Mouse (Mus musculus): ENCODE results near the gene Cep135. TPM values are rescaled to one million over a fixed set of nuclear protein-coding genes. Genes with fewer than 3 reads are reported as not detected.

The Cep135 gene
- total RNA-seq, 2 experiments from 2014 or later, result 59.1 to 82.6 TPM

DNA sequence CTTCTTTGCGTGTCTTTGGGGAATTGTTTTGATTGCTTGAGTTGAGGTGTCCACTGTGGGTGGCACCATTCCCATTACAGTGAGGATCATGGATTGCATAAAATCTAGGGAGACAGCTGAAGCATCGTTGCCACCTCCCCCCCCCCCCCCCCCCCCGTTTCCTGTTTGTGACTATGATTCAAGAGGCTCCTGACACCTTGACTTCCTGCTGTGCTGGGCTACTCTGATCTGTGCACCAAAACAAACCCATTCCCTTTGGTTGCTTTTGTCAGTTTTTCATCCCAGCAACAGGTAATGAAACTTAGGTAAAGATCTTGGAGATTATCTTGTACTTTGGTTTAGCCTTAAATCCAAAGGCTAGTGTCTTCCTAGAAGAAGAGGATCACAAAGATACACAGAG, 92.5 kb downstream of the Cep135 start:
- no peak for ATAC-seq (replicated peaks; ENCODE audit: low FRiP score, poor library complexity, severe bottlenecking)

- no peak for ATAC-seq (replicated peaks; ENCODE audit: low FRiP score, poor library complexity, severe bottlenecking)
Measured at GRCm38 (mm10) chr5:76681895-76682656, 93.6 kb downstream of the Cep135 start.

DNA sequence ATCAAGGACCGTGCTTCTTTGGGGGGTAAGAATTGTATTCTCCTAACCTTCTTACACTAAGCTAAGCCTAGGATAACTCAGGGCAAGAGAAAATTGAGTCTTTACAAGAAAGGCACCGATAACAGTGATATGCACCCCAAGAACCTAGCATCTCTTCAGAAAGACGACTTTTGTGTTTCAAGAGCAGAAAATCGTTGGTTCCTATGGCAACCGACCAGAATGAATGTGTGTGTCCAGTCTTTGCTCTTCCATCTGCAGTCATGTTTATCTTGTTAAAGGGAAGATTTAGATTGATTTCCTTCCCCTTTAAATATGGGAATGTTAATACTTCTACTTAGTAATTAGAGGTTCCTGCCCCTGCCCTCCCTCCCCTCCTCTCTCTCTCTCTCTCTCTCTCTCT, 95.0 kb downstream of the Cep135 start:
- no peak for ATAC-seq (replicated peaks; ENCODE audit: low FRiP score, poor library complexity, severe bottlenecking)

GRCm38 (mm10) chr5:76684658-76685605, 96.4 kb downstream of the Cep135 start:
- ATAC-seq (replicated peaks; ENCODE audit: low FRiP score, poor library complexity, severe bottlenecking), result peak; percentile 83

- peak; percentile 53 for ATAC-seq (replicated peaks; ENCODE audit: low FRiP score, poor library complexity, severe bottlenecking)
Measured at GRCm38 (mm10) chr5:76687961-76688600, 99.6 kb downstream of the Cep135 start.

GRCm38 (mm10) chr5:76688643-76689042, 100.1 kb downstream of the Cep135 start:
- no peak for ATAC-seq (replicated peaks; ENCODE audit: low FRiP score, poor library complexity, severe bottlenecking)

DNA sequence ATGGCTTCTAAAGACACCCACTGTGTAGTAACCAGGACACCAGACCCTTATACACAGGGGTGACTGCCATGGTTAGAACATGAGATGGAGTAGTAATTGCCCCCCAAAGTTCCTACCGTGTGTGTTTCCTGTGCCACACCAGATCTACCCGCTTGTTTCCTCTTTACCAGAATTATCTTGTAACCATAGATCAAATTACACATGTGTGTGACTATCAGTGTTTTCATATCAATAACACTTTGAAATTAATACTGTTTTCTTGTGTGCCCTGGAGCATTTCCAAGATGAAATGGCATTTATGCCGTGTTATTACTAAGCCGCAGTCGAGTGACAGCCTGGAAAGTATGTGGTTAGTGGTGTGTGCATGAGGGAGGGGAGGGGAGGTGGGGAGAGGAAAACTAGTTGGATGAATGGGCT, 101.7 kb downstream of the Cep135 start:
- ATAC-seq (replicated peaks; ENCODE audit: low FRiP score, poor library complexity, severe bottlenecking), result no peak

GRCm38 (mm10) chr5:76691251-76691650, 102.8 kb downstream of the Cep135 start:
- no peak for ATAC-seq (replicated peaks; ENCODE audit: low FRiP score, poor library complexity, severe bottlenecking)

- no peak for ATAC-seq (replicated peaks; ENCODE audit: low FRiP score, poor library complexity, severe bottlenecking)
Measured at GRCm38 (mm10) chr5:76691706-76692424, 103.4 kb downstream of the Cep135 start.

Other genes with a start within 250 kb of the Cep135 start
- not detected in 2 replicates for gene Nmu, start 224.9 kb upstream of the Cep135 start, total RNA-seq (2015; ENCODE audit: low replicate concordance)
- gene Nmu, start 224.9 kb upstream of the Cep135 start, total RNA-seq (2017; ENCODE audit: low replicate concordance), result not detected in 2 replicates
- gene Gm7271, start 104.7 kb upstream of the Cep135 start, total RNA-seq (2015; ENCODE audit: low replicate concordance), result not detected in 2 replicates
- not detected in 2 replicates for gene Gm7271, start 104.7 kb upstream of the Cep135 start, total RNA-seq (2017; ENCODE audit: low replicate concordance)
- 31.4 and 32.7 TPM in 2 replicates for gene Exoc1, start 59.4 kb upstream of the Cep135 start, total RNA-seq (2015; ENCODE audit: low replicate concordance)
- 19.0 and 32.3 TPM in 2 replicates for gene Exoc1, start 59.4 kb upstream of the Cep135 start, total RNA-seq (2017; ENCODE audit: low replicate concordance)
- 90.1 and 95.5 TPM in 2 replicates for gene C530008M17Rik, start 67.8 kb downstream of the Cep135 start, total RNA-seq (2015; ENCODE audit: low replicate concordance)
- gene C530008M17Rik, start 67.8 kb downstream of the Cep135 start, total RNA-seq (2017; ENCODE audit: low replicate concordance), result 69.6 and 91.1 TPM in 2 replicates